Mouse (Mus musculus): ENCODE measurements around the gene Gm4707.

DNA sequence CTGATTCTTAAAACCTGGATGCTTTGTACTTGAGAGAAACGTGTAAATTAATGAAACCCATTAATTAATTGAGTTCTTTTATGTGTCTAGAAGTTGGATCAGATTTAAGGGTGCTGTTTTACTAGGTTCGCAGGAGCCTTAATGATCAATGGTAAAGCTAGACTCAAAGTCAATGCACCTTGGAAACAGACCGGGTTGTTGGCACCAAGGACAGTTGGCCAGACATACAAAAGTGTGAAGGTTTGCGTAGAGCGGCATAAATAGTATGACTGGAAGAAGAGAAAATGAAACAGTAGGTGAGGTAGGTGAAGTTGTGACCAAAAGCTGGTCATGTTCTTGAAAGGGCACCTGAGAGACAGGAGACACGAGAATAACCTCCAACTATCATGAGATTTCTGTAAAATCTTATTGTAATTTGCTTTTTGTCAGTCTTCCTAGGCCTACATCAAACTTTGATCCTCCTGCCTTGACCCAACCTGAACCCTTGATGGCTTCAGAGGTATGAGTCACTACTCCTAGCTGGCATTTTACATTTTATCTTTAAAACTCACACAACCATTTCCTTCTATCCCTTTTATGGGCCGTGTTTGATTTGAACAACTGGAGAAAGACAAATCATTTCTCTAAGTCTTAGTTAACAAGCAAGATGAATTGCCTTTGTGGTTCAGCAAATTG lies 16.8 kb upstream of the Gm4707 start:
- TF ChIP-seq POLR2A (IDR thresholded peaks at IDR 0.05; ENCODE audit: insufficient read depth, low read depth, low read length) = no peak
- TF ChIP-seq CTCF (IDR thresholded peaks at IDR 0.05; ENCODE audit: insufficient read depth, low read depth, low read length) = no peak
